ENCODE assay signal across 8 mouse cellular contexts in genomic region chr11:120467736-120468092, GRCm38 (mm10). TPM values are rescaled to one million over a fixed set of nuclear protein-coding genes. Genes with fewer than 3 reads are reported as not detected.
DNase-seq lines count a peak whose midpoint lies in the region; ATAC-seq and TF ChIP-seq lines count a peak whose summit lies in the region.

No protein-coding gene starts in this region.

- intact Hi-C loops in gastrocnemius, adult 2 months (cut with DNase I), result no loop called here

- WGBS in spleen, adult 2 months, result under 1% methylated on average over 33 of the region's 33 CpGs
- WGBS in limb, embryonic 15.5 days, result under 1% methylated on average over 33 of the region's 33 CpGs
- 2% methylated on average over 33 of the region's 33 CpGs for WGBS in stomach, embryonic 16.5 days

- H3K9ac ChIP-seq in limb, embryonic 15.5 days, result peak overlapping the region; percentile 94
- peak overlapping the region; percentile 90 for H3K9ac ChIP-seq in stomach, embryonic 16.5 days (ENCODE audit: low read length)

- no peak for TF ChIP-seq POLR2A in spleen, adult 2 months (IDR thresholded peaks at IDR 0.05; ENCODE audit: low read depth, low read length)

- peaks cover 12% of the 10 kb centered on the region; the same call in 1 of the 2 replicates for H3K4me1 ChIP-seq in spleen, adult 2 months (ENCODE audit: control insufficient read depth, insufficient read depth, insufficient read length)
- peaks cover 25% of the 10 kb centered on the region for H3K4me1 ChIP-seq in limb, embryonic 15.5 days
- H3K4me1 ChIP-seq in stomach, embryonic 16.5 days (ENCODE audit: control insufficient read depth, insufficient read depth, low read length), result peaks cover 13% of the 10 kb centered on the region

- H3K9me3 ChIP-seq in limb, embryonic 15.5 days, result no peaks in the 10 kb centered on the region
- H3K9me3 ChIP-seq in stomach, embryonic 16.5 days (replicated peaks; ENCODE audit: control insufficient read depth, low read length), result no peaks in the 10 kb centered on the region

- H3K4me3 ChIP-seq in gastrocnemius, adult 2 months, result peak overlapping the region; percentile 99
- H3K4me3 ChIP-seq in spleen, adult 2 months (ENCODE audit: extremely low read depth, insufficient read depth, insufficient read length), result peak overlapping the region; percentile 92
- H3K4me3 ChIP-seq in limb, embryonic 15.5 days, result peak overlapping the region; percentile 100
- peak overlapping the region; percentile 96 for H3K4me3 ChIP-seq in stomach, embryonic 16.5 days (replicated peaks; ENCODE audit: low read length)

- peak overlapping the region; percentile 88 for H3K27ac ChIP-seq in gastrocnemius, adult 2 months
- peak overlapping the region; percentile 49; the same call in 1 of the 2 replicates for H3K27ac ChIP-seq in spleen, adult 2 months (ENCODE audit: insufficient read depth, low read length)
- peak overlapping the region; percentile 47; the same call in 1 of the 2 replicates for H3K27ac ChIP-seq in limb, embryonic 15.5 days
- H3K27ac ChIP-seq in stomach, embryonic 16.5 days (ENCODE audit: low read length), result no peak overlapping the region

- ATAC-seq in limb, embryonic 15.5 days (ENCODE audit: insufficient number of reproducible peaks, low FRiP score, low TSS enrichment, low read depth), result peak; percentile 31
- no peak; the same call in 1 of the 2 replicates for ATAC-seq in stomach, embryonic 16.5 days (ENCODE audit: insufficient read depth, low FRiP score)

- TF ChIP-seq CTCF in gastrocnemius, adult 2 months (IDR thresholded peaks at IDR 0.05), result no peak
- TF ChIP-seq CTCF in spleen, adult 2 months (IDR thresholded peaks at IDR 0.05; ENCODE audit: extremely low read depth, insufficient read depth, insufficient read length, insufficient replicate concordance), result no peak

- H3K36me3 ChIP-seq in spleen, adult 2 months (ENCODE audit: control insufficient read depth, insufficient read depth, low read length), result peaks cover 13% of the 10 kb centered on the region
- peaks cover 63% of the 10 kb centered on the region for H3K36me3 ChIP-seq in limb, embryonic 15.5 days
- H3K36me3 ChIP-seq in stomach, embryonic 16.5 days (ENCODE audit: control insufficient read depth, insufficient read depth, low read length), result peaks cover 7% of the 10 kb centered on the region; the same call in 1 of the 2 replicates

- DNase-seq in gastrocnemius, adult 2 months, result no peak
- no peak for DNase-seq in gastrocnemius, adult 8-10 months (ENCODE audit: low spot score in 2 of 2)
- no peak for DNase-seq in spleen, adult 2 months (ENCODE audit: low read depth in 1 of 2, low spot score in 2 of 2)
- DNase-seq in spleen, postnatal 10 days (ENCODE audit: low spot score in 2 of 2), result no peak
- no peak for DNase-seq in embryo, embryonic 10.5 days (ENCODE audit: low spot score)
- DNase-seq in thymus, postnatal 14 days, result no peak

- H3K4me2 ChIP-seq in limb, embryonic 15.5 days, result peak overlapping the region; percentile 80
- peak overlapping the region; percentile 90 for H3K4me2 ChIP-seq in stomach, embryonic 16.5 days (ENCODE audit: low read depth, low read length)

- H3K27me3 ChIP-seq in spleen, adult 2 months (ENCODE audit: control insufficient read depth, insufficient read depth, low read length), result no peaks in the 10 kb centered on the region
- no peaks in the 10 kb centered on the region for H3K27me3 ChIP-seq in limb, embryonic 15.5 days
- no peaks in the 10 kb centered on the region for H3K27me3 ChIP-seq in stomach, embryonic 16.5 days (ENCODE audit: control insufficient read depth, insufficient read depth, low read length)

RNA-seq across cellular contexts. Expression of gene Arl16, which starts 0.3 kb away (rescaled TPM):
- 1 to 10 TPM; 5.6 to 6.3 TPM for total RNA-seq in gastrocnemius, adult 2 months (2021)
- 1 to 10 TPM; 4.7 to 7.5 (median 6.2) TPM for total RNA-seq in gastrocnemius, adult 8-10 months (2022)
- 13.2 and 14.4 TPM in 2 replicates for polyA plus RNA-seq in spleen, adult 2 months (2012; rRNA removed)
- 50.5 and 53.8 TPM in 2 replicates for polyA plus RNA-seq in limb, embryonic 15.5 days (2015; fragmentation: Nextera tagmentation; extraction: Ambion mirVana)
- 35.6 and 38.1 TPM in 2 replicates for polyA plus RNA-seq in stomach, embryonic 16.5 days (2015; fragmentation: Nextera tagmentation; extraction: Ambion mirVana)

RNA-seq across cellular contexts. Expression of gene Ccdc137, which starts 9.8 kb away (rescaled TPM):
- total RNA-seq in gastrocnemius, adult 2 months (2021), result 1 to 10 TPM; 5.2 to 7.2 TPM
- total RNA-seq in gastrocnemius, adult 8-10 months (2022), result 1 to 10 TPM; 4.5 to 6.0 (median 5.1) TPM
- polyA plus RNA-seq in spleen, adult 2 months (2012; rRNA removed), result 11.2 TPM in 2 replicates
- 32.4 and 34.1 TPM in 2 replicates for polyA plus RNA-seq in limb, embryonic 15.5 days (2015; fragmentation: Nextera tagmentation; extraction: Ambion mirVana)
- polyA plus RNA-seq in stomach, embryonic 16.5 days (2015; fragmentation: Nextera tagmentation; extraction: Ambion mirVana), result 28.9 and 33.7 TPM in 2 replicates

RNA-seq across cellular contexts. Expression of gene Oxld1, which starts 9.8 kb away (rescaled TPM):
- total RNA-seq in gastrocnemius, adult 2 months (2021), result 10 to 100 TPM; 19.1 to 31.8 TPM
- total RNA-seq in gastrocnemius, adult 8-10 months (2022), result 10 to 100 TPM; 20.4 to 26.4 (median 22.2) TPM
- 9.1 and 11.0 TPM in 2 replicates for polyA plus RNA-seq in spleen, adult 2 months (2012; rRNA removed)
- polyA plus RNA-seq in limb, embryonic 15.5 days (2015; fragmentation: Nextera tagmentation; extraction: Ambion mirVana), result 13.1 and 14.4 TPM in 2 replicates
- polyA plus RNA-seq in stomach, embryonic 16.5 days (2015; fragmentation: Nextera tagmentation; extraction: Ambion mirVana), result 14.0 TPM in 2 replicates

RNA-seq across cellular contexts. Expression of gene Pde6g, which starts 14.4 kb away (rescaled TPM):
- total RNA-seq in gastrocnemius, adult 2 months (2021), result 1 to 10 TPM in 1 of 2 experiments, under 1 TPM in 1; 0.41 to 1.2 TPM
- 1 to 10 TPM in 2 of 4 experiments, under 1 TPM in 2; 0.70 to 1.0 (median 0.94) TPM for total RNA-seq in gastrocnemius, adult 8-10 months (2022)
- 0.14 and 0.35 TPM in 2 replicates for polyA plus RNA-seq in spleen, adult 2 months (2012; rRNA removed)
- polyA plus RNA-seq in limb, embryonic 15.5 days (2015; fragmentation: Nextera tagmentation; extraction: Ambion mirVana), result 0.17 and 0.52 TPM in 2 replicates
- polyA plus RNA-seq in stomach, embryonic 16.5 days (2015; fragmentation: Nextera tagmentation; extraction: Ambion mirVana), result 0.30 and 0.57 TPM in 2 replicates

RNA-seq across cellular contexts. Expression of gene Mrpl12, which starts 16.7 kb away (rescaled TPM):
- total RNA-seq in gastrocnemius, adult 2 months (2021), result 100 to 1,000 TPM; 120 to 177 TPM
- 100 to 1,000 TPM; 121 to 138 (median 132) TPM for total RNA-seq in gastrocnemius, adult 8-10 months (2022)
- 55.1 and 55.7 TPM in 2 replicates for polyA plus RNA-seq in spleen, adult 2 months (2012; rRNA removed)
- 113 and 121 TPM in 2 replicates for polyA plus RNA-seq in limb, embryonic 15.5 days (2015; fragmentation: Nextera tagmentation; extraction: Ambion mirVana)
- 140 and 145 TPM in 2 replicates for polyA plus RNA-seq in stomach, embryonic 16.5 days (2015; fragmentation: Nextera tagmentation; extraction: Ambion mirVana)
